Mouse (Mus musculus) erythroblast, embryonic 14.5 days (primary cell): ENCODE results near the gene Gm15737. TPM values are rescaled to one million over a fixed set of nuclear protein-coding genes. Genes with fewer than 3 reads are reported as not detected.

ENCODE experiments used
- H3K27me3 ChIP-seq: 2 replicates; pipeline ENCODE4 v1.6.1; 2012; ENCODE audit warnings: inconsistent platforms; ENCODE audit not compliant: control insufficient read depth
- H3K36me3 ChIP-seq: 2 replicates; pipeline ENCODE4 v1.6.1; 2012; ENCODE audit warnings: mild to moderate bottlenecking, inconsistent platforms; ENCODE audit not compliant: control insufficient read depth
- H3K4me1 ChIP-seq: 2 replicates; pipeline ENCODE4 v1.6.1; 2012; ENCODE audit warnings: inconsistent platforms; ENCODE audit not compliant: control insufficient read depth
- H3K4me3 ChIP-seq: replicated peaks from 2 replicates; pipeline ENCODE3; 2012; ENCODE audit warnings: moderate library complexity, mild to moderate bottlenecking, inconsistent platforms
- H3K9me3 ChIP-seq: 2 replicates; pipeline ENCODE4 v1.6.1; 2012; ENCODE audit warnings: low read length, inconsistent platforms, mixed read lengths; ENCODE audit not compliant: control insufficient read depth
- GATA1 ChIP-seq: IDR thresholded peaks from 2 replicates; pipeline ENCODE4 v1.6.1; 2012; ENCODE audit warnings: low read length, inconsistent platforms, mixed read lengths
- TAL1 ChIP-seq: IDR thresholded peaks from 3 replicates; pipeline ENCODE4 v1.6.1; 2012; ENCODE audit warnings: low read length, inconsistent platforms, mixed read lengths
- polyA plus RNA-seq: library from polyadenylated mRNA; stranded (reverse); fragments of >175 nt; gene quantifications from 2 replicates; pipeline ENCODE4 v1.2.3, GENCODE M21; 2012

The Gm15737 gene
- polyA plus RNA-seq, 1 experiment: not detected

DNA sequence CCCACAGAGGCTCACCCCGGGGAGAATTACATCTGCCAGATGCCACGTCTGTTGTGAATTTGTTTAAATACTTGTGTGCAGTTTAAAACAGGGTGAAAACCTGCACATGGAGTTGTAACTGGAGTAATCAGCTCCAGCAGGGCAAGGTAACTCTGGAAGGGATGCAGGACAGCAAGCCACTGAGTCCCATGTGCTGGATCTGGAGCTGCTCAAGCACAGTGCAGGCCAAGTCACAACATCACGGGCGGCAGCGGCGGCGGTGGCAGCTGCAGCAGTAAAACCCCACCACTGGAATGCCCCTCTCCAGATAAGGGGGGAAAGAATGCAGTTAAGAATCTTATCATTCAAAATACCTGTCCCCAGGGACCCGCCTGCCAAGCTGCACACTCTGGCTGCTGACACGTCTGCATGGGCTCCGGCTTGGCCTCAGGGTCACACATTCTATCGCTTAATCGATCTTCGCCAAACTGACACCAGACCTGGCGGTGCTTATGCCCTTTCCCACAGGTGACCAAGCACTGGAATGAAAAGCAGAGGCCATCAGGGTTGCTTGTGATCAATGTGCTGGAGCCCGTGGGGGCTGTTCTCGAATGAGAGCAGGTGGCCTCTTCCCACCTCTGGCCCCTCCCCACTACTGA lies 544 bp downstream of the Gm15737 start:
- H3K36me3 ChIP-seq: no peaks in the 10 kb centered on the region
- no peaks in the 10 kb centered on the region for H3K27me3 ChIP-seq
- H3K4me3 ChIP-seq: no peak overlapping the region
- H3K4me1 ChIP-seq: no peaks in the 10 kb centered on the region
- H3K9me3 ChIP-seq: no peaks in the 10 kb centered on the region
- no peak for TF ChIP-seq TAL1
- TF ChIP-seq GATA1: no peak

DNA sequence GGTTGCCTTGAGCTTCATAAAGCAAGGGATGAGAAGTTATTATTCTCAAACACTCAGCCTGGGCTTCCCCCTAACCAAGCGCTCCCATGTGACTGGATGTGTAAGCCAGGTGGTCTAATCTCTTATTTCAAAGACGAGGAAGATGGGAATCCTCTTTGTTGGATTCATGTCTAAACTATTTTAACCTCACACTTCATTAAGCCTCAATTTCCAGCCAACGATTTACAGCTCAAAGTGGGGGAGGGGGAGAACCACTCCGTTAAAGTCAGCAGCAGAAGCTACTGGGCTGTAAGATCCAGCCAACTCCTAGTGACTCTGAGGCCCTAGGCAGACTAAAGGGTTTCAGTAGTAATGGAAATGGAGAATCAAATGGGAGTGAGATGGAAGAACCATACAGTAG lies 2.7 kb downstream of the Gm15737 start:
- Histone ChIP-seq H3K4me1 (no peaks in the 10 kb centered on the region), H3K9me3 (no peaks in the 10 kb centered on the region), H3K4me3 (no peak overlapping the region), H3K27me3 (no peaks in the 10 kb centered on the region), H3K36me3 (no peaks in the 10 kb centered on the region)
- TF ChIP-seq TAL1 (no peak), GATA1 (no peak)

DNA sequence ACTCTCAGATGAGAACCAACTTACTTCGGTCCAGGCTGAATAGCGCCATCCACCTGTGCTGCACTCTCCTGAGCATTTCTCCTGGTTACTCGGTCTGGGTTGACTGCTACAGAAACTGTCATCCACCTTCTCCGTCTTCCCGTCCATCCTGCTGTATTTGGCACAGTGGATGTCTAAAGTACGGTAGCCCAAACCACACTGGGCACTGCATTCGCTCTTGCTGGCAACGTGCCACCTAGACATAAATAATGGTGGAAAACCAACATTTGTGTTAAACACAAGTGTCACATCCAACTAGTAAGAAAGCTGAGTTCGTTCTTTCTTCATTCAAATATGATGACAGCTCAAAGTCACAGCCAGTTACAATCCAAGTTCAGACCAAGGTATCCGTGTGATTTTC lies 3.6 kb downstream of the Gm15737 start:
- Histone ChIP-seq H3K4me3 (no peak overlapping the region), H3K4me1 (no peaks in the 10 kb centered on the region), H3K9me3 (no peaks in the 10 kb centered on the region), H3K27me3 (no peaks in the 10 kb centered on the region), H3K36me3 (no peaks in the 10 kb centered on the region)
- TF ChIP-seq GATA1 (no peak), TAL1 (no peak)

DNA sequence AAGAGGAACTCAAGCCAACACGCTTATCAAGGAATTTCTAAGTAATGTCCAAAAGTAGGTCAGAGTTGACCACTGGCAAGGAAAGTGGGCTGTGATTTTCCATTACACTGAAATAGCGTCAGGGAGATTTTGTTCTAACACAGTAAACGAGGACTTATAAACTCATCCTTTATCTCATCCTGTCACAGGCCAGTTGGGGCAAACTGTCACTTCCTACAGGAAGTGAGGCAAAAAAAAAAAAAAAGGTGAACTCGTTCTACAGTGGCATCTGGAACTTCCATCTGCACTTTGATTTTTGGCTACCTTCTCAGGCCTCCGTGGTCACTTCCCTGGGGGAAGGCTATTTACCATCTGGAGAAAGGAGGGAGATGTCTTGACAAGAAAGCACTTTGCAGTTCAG lies 5.7 kb downstream of the Gm15737 start:
- H3K36me3 ChIP-seq: no peaks in the 10 kb centered on the region
- no peak overlapping the region for H3K4me3 ChIP-seq
- H3K9me3 ChIP-seq: no peaks in the 10 kb centered on the region
- TF ChIP-seq GATA1 (no peak), TAL1 (no peak)
- H3K27me3 ChIP-seq: no peaks in the 10 kb centered on the region
- no peaks in the 10 kb centered on the region for H3K4me1 ChIP-seq

DNA sequence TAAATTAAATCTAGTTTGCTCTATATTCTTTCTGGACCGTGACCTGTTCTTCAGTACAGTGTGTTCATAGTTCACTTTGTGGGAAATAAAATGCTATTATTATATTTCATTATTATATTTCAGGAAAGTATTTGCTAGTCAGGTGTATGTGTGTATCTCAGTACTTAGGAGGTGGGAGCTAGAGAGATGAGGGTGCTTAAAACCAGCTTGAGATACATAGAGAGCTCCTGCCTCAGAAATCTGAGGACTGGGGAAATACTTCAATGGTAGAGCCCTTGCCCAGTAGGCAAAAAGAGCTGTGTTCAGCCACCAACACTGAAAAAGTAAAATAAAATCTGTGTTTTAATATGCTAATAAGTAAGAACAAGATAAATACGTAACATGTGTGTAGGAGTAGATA lies 6.2 kb downstream of the Gm15737 start:
- Histone ChIP-seq H3K9me3 (no peaks in the 10 kb centered on the region), H3K4me1 (no peaks in the 10 kb centered on the region), H3K27me3 (no peaks in the 10 kb centered on the region), H3K36me3 (no peaks in the 10 kb centered on the region), H3K4me3 (no peak overlapping the region)
- no peak for TF ChIP-seq TAL1
- no peak for TF ChIP-seq GATA1

DNA sequence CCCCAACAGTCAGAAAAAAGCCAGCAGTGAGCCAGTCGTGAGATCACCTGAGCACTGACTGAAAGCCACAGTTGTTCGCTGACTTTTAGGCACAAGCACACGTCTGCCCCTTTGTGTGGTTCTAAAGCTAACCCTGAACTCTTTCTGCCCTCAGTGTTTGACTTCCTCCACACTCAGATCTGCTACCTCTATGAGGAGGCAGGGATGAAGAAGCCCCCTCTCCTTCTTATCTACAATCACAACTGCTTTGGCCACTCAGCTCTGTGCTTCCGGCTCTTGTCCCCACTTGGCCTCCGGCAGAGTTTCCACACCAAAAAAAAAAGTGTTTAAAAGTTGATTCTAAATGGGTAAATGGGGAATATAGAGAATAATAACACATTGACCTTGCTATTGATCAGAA lies 7.0 kb downstream of the Gm15737 start:
- Histone ChIP-seq H3K4me3 (no peak overlapping the region), H3K9me3 (no peaks in the 10 kb centered on the region), H3K27me3 (no peaks in the 10 kb centered on the region), H3K36me3 (no peaks in the 10 kb centered on the region), H3K4me1 (no peaks in the 10 kb centered on the region)
- TF ChIP-seq TAL1 (no peak), GATA1 (no peak)

DNA sequence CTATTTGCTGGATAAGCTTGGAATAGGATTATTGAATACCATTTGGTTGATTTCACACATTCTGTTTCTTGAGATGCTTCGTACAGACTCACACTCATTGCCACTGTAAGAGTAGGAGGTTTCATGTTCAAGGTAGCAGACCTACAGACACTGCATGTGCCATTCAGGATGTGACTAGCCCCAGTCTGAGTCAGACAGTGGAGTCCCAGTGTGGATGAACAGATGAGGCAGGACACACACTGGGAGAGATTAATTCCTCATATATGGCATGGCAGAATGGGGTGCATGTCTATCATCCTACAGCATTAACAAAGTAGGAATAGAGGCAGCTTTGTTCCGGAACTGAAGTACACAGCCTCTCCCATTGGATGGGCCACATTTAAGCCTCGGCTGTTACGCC lies 8.1 kb downstream of the Gm15737 start:
- Histone ChIP-seq H3K9me3 (no peaks in the 10 kb centered on the region), H3K36me3 (no peaks in the 10 kb centered on the region), H3K4me3 (no peak overlapping the region), H3K27me3 (no peaks in the 10 kb centered on the region), H3K4me1 (no peaks in the 10 kb centered on the region)
- TF ChIP-seq GATA1: no peak
- TF ChIP-seq TAL1: no peak

DNA sequence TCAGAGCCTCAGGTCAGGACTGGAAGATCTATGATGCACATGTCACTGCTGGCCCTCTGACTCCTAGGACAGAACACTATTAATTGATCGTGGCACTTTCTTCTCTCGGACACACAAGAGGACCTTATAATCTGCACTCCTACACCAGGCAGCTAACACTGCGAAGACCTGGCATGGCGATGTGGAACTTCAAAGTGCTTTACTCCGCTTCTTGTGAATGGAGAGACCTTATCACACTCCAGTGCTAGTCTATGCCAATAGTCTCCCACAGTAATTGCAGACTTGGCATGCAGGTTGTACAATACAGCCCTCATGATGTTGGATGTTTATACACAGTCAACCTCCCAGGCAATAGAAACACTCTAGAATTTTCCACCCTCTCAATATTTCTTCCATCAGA lies 9.6 kb downstream of the Gm15737 start:
- Histone ChIP-seq H3K4me3 (no peak overlapping the region), H3K4me1 (no peaks in the 10 kb centered on the region), H3K9me3 (no peaks in the 10 kb centered on the region), H3K36me3 (no peaks in the 10 kb centered on the region), H3K27me3 (no peaks in the 10 kb centered on the region)
- TF ChIP-seq TAL1 (no peak), GATA1 (no peak)

DNA sequence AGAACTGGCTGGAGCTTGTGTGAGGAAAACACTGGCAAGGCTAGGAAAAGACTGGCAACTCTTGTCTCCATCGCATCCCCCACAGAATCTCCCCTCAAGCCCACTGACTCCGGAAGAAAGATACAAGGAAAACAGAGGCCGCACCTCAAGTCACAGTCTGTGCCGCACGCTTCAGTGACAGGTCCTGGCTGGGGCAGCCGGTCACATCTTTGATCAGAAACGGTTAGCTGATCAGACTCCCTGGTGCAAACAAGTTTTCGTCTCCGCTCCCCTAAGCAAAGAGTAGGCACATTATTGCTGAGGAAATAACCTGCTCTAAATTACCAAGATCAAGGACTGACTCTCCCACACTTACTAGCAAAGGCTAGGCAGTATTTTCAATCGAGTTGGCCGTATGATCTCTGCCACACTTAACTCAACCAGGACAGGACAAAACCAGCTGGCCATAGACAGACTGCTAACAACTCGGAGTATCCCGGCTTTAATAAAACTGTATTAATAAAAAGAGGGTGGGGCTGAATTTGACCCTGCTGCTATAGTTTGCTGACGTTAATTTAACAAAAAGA lies 10.6 kb downstream of the Gm15737 start:
- no peaks in the 10 kb centered on the region for H3K27me3 ChIP-seq
- no peak for TF ChIP-seq GATA1
- H3K4me1 ChIP-seq: no peaks in the 10 kb centered on the region
- H3K36me3 ChIP-seq: no peaks in the 10 kb centered on the region
- no peaks in the 10 kb centered on the region for H3K9me3 ChIP-seq
- no peak overlapping the region for H3K4me3 ChIP-seq

DNA sequence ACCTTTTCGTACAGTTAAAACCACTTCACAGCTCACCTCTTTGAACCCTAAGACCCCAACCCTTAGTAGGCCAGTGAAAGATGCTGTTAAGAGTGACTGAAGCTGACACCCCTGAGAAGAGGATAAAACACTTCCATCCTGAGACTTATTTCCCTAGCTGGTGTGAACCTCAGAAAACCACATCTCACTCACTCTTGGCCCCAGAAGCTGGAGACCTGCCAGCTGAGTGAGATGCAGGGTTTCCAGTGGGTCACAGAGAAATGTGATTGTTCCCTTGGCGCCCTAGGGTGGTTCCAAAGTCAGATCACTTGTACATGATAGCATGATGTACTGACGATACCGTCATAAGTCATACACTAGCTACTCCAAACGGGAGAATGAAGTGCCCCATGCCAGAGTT lies 13.3 kb downstream of the Gm15737 start:
- Histone ChIP-seq H3K36me3 (no peaks in the 10 kb centered on the region), H3K27me3 (no peaks in the 10 kb centered on the region), H3K4me3 (no peak overlapping the region), H3K9me3 (no peaks in the 10 kb centered on the region), H3K4me1 (no peaks in the 10 kb centered on the region)
- TF ChIP-seq TAL1: no peak
- TF ChIP-seq GATA1: no peak
